Mouse (Mus musculus): ENCODE measurements around the gene Kncn. TPM values are rescaled to one million over a fixed set of nuclear protein-coding genes. Genes with fewer than 3 reads are reported as not detected.

Kncn gene
- under 1 TPM in 1 of 2 experiments, not detected in 1; 0.61 TPM for polyA plus RNA-seq (2017; shearing (Covaris generic))

DNA sequence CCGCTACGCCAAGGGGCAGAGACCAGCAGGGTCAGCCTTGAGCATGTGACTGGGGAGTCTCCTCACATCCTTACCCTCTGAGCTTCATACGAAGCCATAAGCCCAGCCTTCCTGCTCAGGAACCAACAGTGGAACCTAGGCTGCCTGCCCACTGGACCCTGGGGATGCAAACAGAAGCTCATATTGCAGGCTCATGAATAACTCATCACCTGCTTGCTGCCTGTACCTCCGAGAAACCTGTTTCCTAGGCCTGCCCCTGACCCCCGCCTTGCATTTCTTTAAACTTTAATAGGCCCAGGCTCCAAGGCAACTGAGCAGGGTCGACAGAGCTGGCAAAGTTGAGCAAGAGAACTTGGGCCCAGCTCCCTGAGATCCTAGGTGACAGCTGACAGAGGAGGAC is at the start of gene Kncn:
TSS of gene Kncn (plus strand) at position 379 of the 400 bp plus-strand sequence.

DNA sequence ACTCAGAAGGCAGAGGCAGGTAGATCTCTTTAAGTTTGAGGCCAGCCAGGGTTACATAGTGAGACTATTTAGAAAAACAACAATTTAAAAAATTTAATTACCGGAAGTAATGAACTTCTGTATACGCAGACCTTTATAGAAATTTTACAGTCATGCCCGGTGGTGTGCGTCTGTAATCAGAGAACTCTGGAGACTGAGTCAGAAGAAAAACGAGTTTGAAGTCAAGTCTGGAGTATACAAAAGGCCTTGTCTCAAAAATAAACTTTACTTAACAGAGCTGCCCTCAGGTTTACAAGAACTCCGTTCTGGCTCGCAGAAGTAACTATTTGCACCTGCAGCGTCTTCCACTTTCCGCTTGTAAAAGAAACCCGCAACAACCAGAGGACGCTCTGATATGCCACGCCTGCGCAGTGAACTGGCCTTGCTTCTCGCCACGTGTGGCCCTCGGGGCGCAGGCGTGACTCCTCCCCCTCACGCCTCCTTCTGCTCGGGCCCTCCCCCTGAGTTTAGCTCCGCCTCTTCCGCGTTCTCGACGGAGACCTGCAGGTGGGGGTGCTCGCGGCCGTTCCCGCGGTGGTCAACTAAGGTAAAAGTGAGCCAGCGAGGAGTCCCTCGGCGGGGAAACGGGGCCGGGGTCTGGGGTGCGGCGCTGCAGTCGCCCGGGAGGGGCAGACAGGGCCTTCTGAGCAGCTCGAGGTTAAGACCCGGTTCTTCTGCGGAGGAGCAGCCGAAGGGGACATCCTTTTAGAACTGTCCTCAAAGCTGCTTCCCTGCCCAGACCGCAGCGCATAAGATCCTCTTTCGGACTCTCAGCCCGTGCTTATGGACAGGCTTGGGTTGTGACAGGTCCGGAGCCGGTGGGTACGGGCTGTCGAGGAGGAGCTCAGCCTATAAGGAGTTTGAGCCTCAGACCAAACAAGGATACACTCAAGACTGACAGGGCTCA is 45.2 kb upstream of the Kncn start, which contains the start of gene Mknk1:
TSS of gene Mknk1 (plus strand) at position 503 of the 946 bp plus-strand sequence.

DNA sequence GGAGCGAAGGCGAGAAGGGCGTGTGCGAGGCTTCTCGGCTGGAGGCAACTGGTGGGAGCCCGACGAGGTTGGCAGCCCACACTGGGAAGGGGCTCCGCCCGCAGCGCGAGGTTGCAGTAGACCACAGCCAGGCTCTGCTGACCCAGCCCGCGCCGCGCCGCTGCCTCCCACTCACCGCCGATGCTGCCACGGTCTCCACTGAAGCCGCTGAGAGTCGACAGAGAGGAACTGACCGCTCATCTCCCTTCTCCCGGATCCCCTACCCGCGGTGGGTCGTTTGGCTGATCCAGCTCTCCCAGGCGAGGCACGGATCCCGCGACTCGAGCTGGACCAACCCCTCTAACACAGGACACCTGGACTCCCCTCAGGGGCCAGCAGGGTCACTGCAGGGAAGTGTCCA is 6.4 kb downstream of the Kncn start, which contains the start of gene 6430628N08Rik:
TSS of gene 6430628N08Rik (plus strand) at position 113 of the 400 bp plus-strand sequence.

Other genes starting within 250 kb of the Kncn start
- not detected for gene Cyp4b1, start 236.7 kb upstream of the Kncn start, polyA plus RNA-seq (2017; shearing (Covaris generic))
- gene Efcab14, start 146.7 kb upstream of the Kncn start, polyA plus RNA-seq (2017; shearing (Covaris generic)), result 10 to 100 TPM; 49.0 to 54.1 TPM
- gene Tex38, start 103.4 kb upstream of the Kncn start, polyA plus RNA-seq (2017; shearing (Covaris generic)), result under 1 TPM in 1 of 2 experiments, not detected in 1; 0.37 TPM
- gene Atpaf1, start 99.6 kb upstream of the Kncn start, polyA plus RNA-seq (2017; shearing (Covaris generic)), result 10 to 100 TPM; 30.4 to 31.9 TPM
- 10 to 100 TPM; 26.9 to 27.0 TPM for gene Mob3c, start 56.3 kb upstream of the Kncn start, polyA plus RNA-seq (2017; shearing (Covaris generic))
- 10 to 100 TPM; 40.0 to 48.2 TPM for gene Mknk1, start 45.2 kb upstream of the Kncn start, polyA plus RNA-seq (2017; shearing (Covaris generic))
- gene 6430628N08Rik, start 6.3 kb downstream of the Kncn start, polyA plus RNA-seq (2017; shearing (Covaris generic)), result under 1 TPM in 1 of 2 experiments, not detected in 1; 0.21 TPM
- under 1 TPM; 0.02 to 0.05 TPM for gene Dmbx1, start 55.5 kb downstream of the Kncn start, polyA plus RNA-seq (2017; shearing (Covaris generic))
- 100 to 1,000 TPM; 122 to 138 TPM for gene Faah, start 133.5 kb downstream of the Kncn start, polyA plus RNA-seq (2017; shearing (Covaris generic))
- gene Nsun4, start 169.5 kb downstream of the Kncn start, polyA plus RNA-seq (2017; shearing (Covaris generic)), result 10 to 100 TPM; 23.7 to 24.6 TPM
- gene Uqcrh, start 190.7 kb downstream of the Kncn start, polyA plus RNA-seq (2017; shearing (Covaris generic)), result 100 to 1,000 TPM; 487 to 596 TPM
- 10 to 100 TPM; 43.3 to 46.4 TPM for gene Lrrc41, start 190.9 kb downstream of the Kncn start, polyA plus RNA-seq (2017; shearing (Covaris generic))
- gene Rad54l, start 239.3 kb downstream of the Kncn start, polyA plus RNA-seq (2017; shearing (Covaris generic)), result 1 to 10 TPM; 6.1 to 8.3 TPM
- gene Pomgnt1, start 239.4 kb downstream of the Kncn start, polyA plus RNA-seq (2017; shearing (Covaris generic)), result 10 to 100 TPM; 32.4 to 41.0 TPM